Mouse (Mus musculus) lung, embryonic 14.5 days (tissue): ENCODE results near the gene Mybpc2. TPM values are rescaled to one million over a fixed set of nuclear protein-coding genes. Genes with fewer than 3 reads are reported as not detected.

ENCODE experiments used
- ATAC-seq: fragments of 200-750 bp; cut with Nextera tagmentation; 2 replicates; pipeline ENCODE4 v1.8.0; 2017; ENCODE audit warnings: mild to moderate bottlenecking, moderate TSS enrichment, moderate library complexity; ENCODE audit not compliant: insufficient read depth
- DNase-seq: peaks from one replicate; pipeline ENCODE4 v3.0.0-alpha.2; 2015
- H3K27ac ChIP-seq: fragments of 300-500 bp; sonication (generic); 2 replicates; pipeline ENCODE4 v1.5.1; 2014; ENCODE audit warnings: low read depth, mild to moderate bottlenecking, moderate library complexity
- H3K27me3 ChIP-seq: fragments of 300-500 bp; sonication (generic); 2 replicates; pipeline ENCODE4 v1.6.1; 2014; ENCODE audit warnings: low read length, control low read depth; ENCODE audit not compliant: insufficient read depth
- H3K36me3 ChIP-seq: fragments of 300-500 bp; sonication (generic); 2 replicates; pipeline ENCODE4 v1.6.1; 2014; ENCODE audit warnings: control low read depth; ENCODE audit not compliant: insufficient read depth
- H3K4me1 ChIP-seq: fragments of 300-500 bp; sonication (generic); 2 replicates; pipeline ENCODE4 v1.6.1; 2014; ENCODE audit warnings: antibody characterized with exemption, control low read depth; ENCODE audit not compliant: insufficient read depth
- H3K4me2 ChIP-seq: fragments of 300-500 bp; sonication (generic); 2 replicates; pipeline ENCODE4 v1.6.1; 2014; ENCODE audit warnings: mild to moderate bottlenecking
- H3K4me3 ChIP-seq: fragments of 300-500 bp; sonication (generic); 2 replicates; pipeline ENCODE4 v1.5.1; 2014; ENCODE audit warnings: low read depth, low read length
- H3K9ac ChIP-seq: fragments of 300-500 bp; sonication (generic); 2 replicates; pipeline ENCODE4 v1.6.1; 2014
- H3K9me3 ChIP-seq: fragments of 300-500 bp; sonication (generic); 2 replicates; pipeline ENCODE4 v1.6.1; 2016; ENCODE audit warnings: low read depth, low read length, control low read depth
- CTCF ChIP-seq: IDR thresholded peaks from 2 replicates; pipeline ENCODE4 v1.5.1; 2016; ENCODE audit warnings: antibody characterized with exemption, low read depth
- WGBS: fragments of 180-500 bp; shearing (Covaris S2); extraction: QIAGEN DNeasy Blood & Tissue Kit; methylation state at CpG from one replicate; pipeline ENCODE4 v1.1.7; 2014; 5-methylcytosine and 5-hydroxymethylcytosine counted together
- polyA plus RNA-seq: library from polyadenylated mRNA; unstranded; fragments of >200 nt; fragmentation: Nextera tagmentation; extraction: Ambion mirVana; gene quantifications from 2 replicates; pipeline ENCODE4 v1.2.1, GENCODE M21; 2014

Mybpc2 gene
- polyA plus RNA-seq, 1 experiment from 2014 or later, result 0.14 TPM

- Histone ChIP-seq H3K27ac (no peak overlapping the region), H3K4me1 (peaks cover 13% of the 10 kb centered on the region; the same call in 1 of the 2 replicates), H3K9me3 (no peaks in the 10 kb centered on the region), H3K9ac (no peak overlapping the region), H3K4me2 (peak overlapping the region; percentile 44), H3K36me3 (no peaks in the 10 kb centered on the region), H3K27me3 (peaks cover 27% of the 10 kb centered on the region), H3K4me3 (no peak overlapping the region)
- ATAC-seq (no peak), DNase-seq (no peak)
- no peak for TF ChIP-seq CTCF
- 79% methylated on average over 16 of the region's 16 CpGs for WGBS
Observed at GRCm38 (mm10) chr7:44466888-44467311, 57.6 kb downstream of the Mybpc2 start.

- no peak overlapping the region for H3K27ac ChIP-seq
- no peak for ATAC-seq
- no peaks in the 10 kb centered on the region for H3K9me3 ChIP-seq
- peaks cover 34% of the 10 kb centered on the region for H3K27me3 ChIP-seq
- no peak overlapping the region for H3K9ac ChIP-seq
- DNase-seq, result no peak
- H3K4me1 ChIP-seq, result peaks cover 10% of the 10 kb centered on the region; the same call in 1 of the 2 replicates
- no peak overlapping the region for H3K4me3 ChIP-seq
- no peak overlapping the region for H3K4me2 ChIP-seq
- H3K36me3 ChIP-seq, result no peaks in the 10 kb centered on the region
- no peak for TF ChIP-seq CTCF
- 76% methylated on average over 10 of the region's 10 CpGs for WGBS
Observed at GRCm38 (mm10) chr7:44466006-44466887, 58.2 kb downstream of the Mybpc2 start.

- no peak within 1 kb of the TSS for H3K4me2 ChIP-seq
- peaks cover 10% of the 10 kb centered on the region; the same call in 1 of the 2 replicates for H3K4me1 ChIP-seq
- H3K4me3 ChIP-seq, result no peak within 1 kb of the TSS
- no peak for TF ChIP-seq CTCF
- H3K9me3 ChIP-seq, result no peaks in the 10 kb centered on the region
- H3K36me3 ChIP-seq, result no peaks in the 10 kb centered on the region
- WGBS, result 79% methylated on average over 2 of the region's 2 CpGs
- no peak within 1 kb of the TSS for H3K27ac ChIP-seq
- no peak within 1 kb of the TSS for H3K9ac ChIP-seq
- no peak for DNase-seq
- no peak for ATAC-seq
- peaks cover 45% of the 10 kb centered on the region for H3K27me3 ChIP-seq
Observed at GRCm38 (mm10) chr7:44465111-44465510, 59.3 kb downstream of the Mybpc2 start, which contains the start of gene Aspdh. TSS of gene Aspdh (plus strand) at chr7:44465391.

- DNase-seq, result no peak
- Histone ChIP-seq H3K9ac (no peak overlapping the region), H3K27me3 (peaks cover 50% of the 10 kb centered on the region), H3K9me3 (no peaks in the 10 kb centered on the region), H3K27ac (no peak overlapping the region), H3K4me3 (no peak overlapping the region), H3K36me3 (no peaks in the 10 kb centered on the region), H3K4me2 (no peak overlapping the region), H3K4me1 (peaks cover 9% of the 10 kb centered on the region; the same call in 1 of the 2 replicates)
- ATAC-seq, result no peak
- WGBS, result 24% methylated on average over 4 of the region's 4 CpGs
- no peak for TF ChIP-seq CTCF
Observed at GRCm38 (mm10) chr7:44464511-44464910, 59.9 kb downstream of the Mybpc2 start.

- Histone ChIP-seq H3K9me3 (no peaks in the 10 kb centered on the region), H3K36me3 (no peaks in the 10 kb centered on the region), H3K4me3 (no peak overlapping the region), H3K4me1 (0 out of 2 replicates have a peak, but pooled peaks cover 1% of the 10 kb centered on the region), H3K4me2 (no peak overlapping the region), H3K27me3 (peaks cover 53% of the 10 kb centered on the region), H3K9ac (no peak overlapping the region), H3K27ac (no peak overlapping the region)
- ATAC-seq (no peak), DNase-seq (no peak)
- TF ChIP-seq CTCF, result no peak
- WGBS, result 83% methylated on average over 10 of the region's 10 CpGs
Observed at GRCm38 (mm10) chr7:44463556-44464225, 60.8 kb downstream of the Mybpc2 start.

- no peak for TF ChIP-seq CTCF
- Histone ChIP-seq H3K9ac (no peak overlapping the region), H3K4me1 (no peaks in the 10 kb centered on the region), H3K36me3 (no peaks in the 10 kb centered on the region), H3K9me3 (no peaks in the 10 kb centered on the region), H3K27ac (no peak overlapping the region), H3K4me3 (no peak overlapping the region), H3K27me3 (peaks cover 53% of the 10 kb centered on the region), H3K4me2 (no peak overlapping the region; the same call in 1 of the 2 replicates)
- ATAC-seq, result no peak
- WGBS, result 32% methylated on average over 8 of the region's 8 CpGs
- no peak for DNase-seq
Observed at GRCm38 (mm10) chr7:44463056-44463425, 61.4 kb downstream of the Mybpc2 start.
